Comparison of ENCODE assay signal across 25 mouse cellular contexts in the genomic region with DNA sequence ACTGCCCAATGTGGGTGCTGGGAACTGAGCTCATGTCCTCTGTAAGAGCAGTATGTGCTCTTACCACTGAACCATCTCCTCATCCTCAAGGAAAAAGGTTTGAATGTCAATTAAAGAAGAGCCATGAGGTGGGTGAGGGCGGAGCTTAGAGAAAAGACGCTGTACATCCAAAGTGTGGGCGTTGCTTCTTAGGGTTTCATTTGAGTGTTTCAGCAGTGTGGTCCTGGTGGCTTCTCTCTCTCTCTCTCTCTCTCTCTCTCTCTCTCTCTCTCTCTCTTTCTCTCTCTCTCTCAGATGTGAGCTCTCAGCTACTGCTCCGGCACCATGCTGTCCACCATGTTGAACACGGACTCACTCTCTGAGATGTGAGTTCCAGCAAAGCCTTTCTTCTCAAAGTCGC. TPM values are rescaled to one million over a fixed set of nuclear protein-coding genes. Genes with fewer than 3 reads are reported as not detected.
DNase-seq lines count a peak whose midpoint lies in the region; ATAC-seq and TF ChIP-seq lines count a peak whose summit lies in the region.
"Had no signal": no experiment of that assay in that cellular context is flagged by ENCODE, and none has a peak within 500 bp of the region (broad histone marks: within the 10 kb centered on the region; RNA-seq: fewer than 3 reads in every experiment).

No protein-coding gene starts in this region.

- no peak overlapping the region for H3K4me2 ChIP-seq in kidney, embryonic 14.5 days (replicated peaks; ENCODE audit: low read depth, low read length)
- H3K4me2 ChIP-seq: embryonic facial prominence, embryonic 12.5 days; embryonic facial prominence, embryonic 15.5 days; forebrain, embryonic 12.5 days; forebrain, embryonic 15.5 days; heart, embryonic 11.5 days; hindbrain, embryonic 12.5 days; hindbrain, embryonic 15.5 days had no signal

- TF ChIP-seq EP300 in MEL (IDR thresholded peaks at IDR 0.05; ENCODE audit: low read depth in 1 of 2, low read length in 2 of 2) = no peak

- peaks cover 15% of the 10 kb centered on the region for H3K79me2 ChIP-seq in MEL (ENCODE audit: control insufficient read depth, insufficient read depth, low read length, poor library complexity)

- no peak for TF ChIP-seq CTCF in kidney, adult 2 months (conservative IDR thresholded peaks at IDR 0.05; ENCODE audit: insufficient read depth, insufficient read length, low read depth, low read length)
- no peak for TF ChIP-seq CTCF in MEL (IDR thresholded peaks at IDR 0.05 in 2 of 3, conservative IDR thresholded peaks at IDR 0.05 in 1 of 3; ENCODE audit: control insufficient read depth in 1 of 3, insufficient read depth in 1 of 3, low read depth in 2 of 3, low read length in 3 of 3, poor library complexity in 1 of 3, severe bottlenecking in 1 of 3)
- TF ChIP-seq CTCF in bone marrow, adult 2 months (IDR thresholded peaks at IDR 0.05; ENCODE audit: control insufficient read depth, insufficient read depth, low read length) = no peak

- H3K27ac ChIP-seq in kidney, adult 2 months (ENCODE audit: insufficient read depth, low read depth, low read length) = peak overlapping the region; percentile 74; the same call in 1 of the 2 replicates
- H3K27ac ChIP-seq in kidney, embryonic 14.5 days (ENCODE audit: low read depth, low read length) = no peak overlapping the region
- peak overlapping the region; percentile 86 for H3K27ac ChIP-seq in MEL (ENCODE audit: control insufficient read depth, low read depth, low read length)
- H3K27ac ChIP-seq in bone marrow, adult 2 months (ENCODE audit: control insufficient read depth, insufficient read depth, low read depth, low read length, poor library complexity) = no peak overlapping the region
- H3K27ac ChIP-seq: embryonic facial prominence, embryonic 12.5 days; embryonic facial prominence, embryonic 15.5 days; forebrain, embryonic 12.5 days; forebrain, embryonic 15.5 days; hindbrain, embryonic 12.5 days; hindbrain, embryonic 15.5 days had no signal

- ATAC-seq in kidney, embryonic 14.5 days (ENCODE audit: low FRiP score, low TSS enrichment) = no peak
- ATAC-seq: CD4-positive, CD25-positive, alpha-beta regulatory T cell, adult 4 months; forebrain, embryonic 15.5 days; intestine, postnatal 0 days; Patski had no signal

- no peak overlapping the region for H3K4me3 ChIP-seq in kidney, adult 2 months (ENCODE audit: insufficient read depth, low read depth, low read length)
- no peak overlapping the region for H3K4me3 ChIP-seq in kidney, embryonic 14.5 days (ENCODE audit: low read length)
- peak overlapping the region; percentile 31 to 40 for H3K4me3 ChIP-seq in MEL (ENCODE audit: control insufficient read depth in 1 of 2, insufficient read depth in 1 of 2, low read depth in 2 of 2, low read length in 2 of 2)
- H3K4me3 ChIP-seq in bone marrow, adult 2 months (replicated peaks; ENCODE audit: control insufficient read depth, low read depth, low read length) = peak overlapping the region; percentile 47
- H3K4me3 ChIP-seq: embryonic facial prominence, embryonic 12.5 days; embryonic facial prominence, embryonic 15.5 days; forebrain, embryonic 12.5 days; forebrain, embryonic 15.5 days; hindbrain, embryonic 12.5 days; hindbrain, embryonic 15.5 days had no signal

- DNase-seq in kidney, adult 2 months = no peak
- peak; percentile 87 for DNase-seq in MEL (ENCODE audit: low read depth, low spot score)
- DNase-seq in right cerebral cortex, postnatal 10 days (ENCODE audit: low spot score in 2 of 2) = no peak
- no peak for DNase-seq in urinary bladder, adult 2 months (ENCODE audit: low spot score)
- DNase-seq: adrenal gland, postnatal 14 days; cerebellum, adult 11-12 months; cerebellum, adult 8-10 months; cerebellum, postnatal 25 days; gastrocnemius, postnatal 25 days had no signal

- 85% methylated on average over 6 of the region's 6 CpGs for WGBS in kidney, adult 2 months
- WGBS in kidney, embryonic 14.5 days = 88% methylated on average over 6 of the region's 6 CpGs
- 86% methylated on average over 6 of the region's 6 CpGs for WGBS in bone marrow, adult 2 months

- no peak overlapping the region for H3K9ac ChIP-seq in kidney, embryonic 14.5 days (ENCODE audit: low read depth, low read length)
- H3K9ac ChIP-seq in MEL (ENCODE audit: control insufficient read depth, low read depth, low read length, poor library complexity, severe bottlenecking) = peak overlapping the region; percentile 58
- H3K9ac ChIP-seq: embryonic facial prominence, embryonic 12.5 days; embryonic facial prominence, embryonic 15.5 days; forebrain, embryonic 12.5 days; forebrain, embryonic 15.5 days; hindbrain, embryonic 12.5 days; hindbrain, embryonic 15.5 days had no signal

- H3K9me3 ChIP-seq in kidney, embryonic 14.5 days (ENCODE audit: control insufficient read depth, low read length) = no peaks in the 10 kb centered on the region
- no peaks in the 10 kb centered on the region for H3K9me3 ChIP-seq in MEL (replicated peaks; ENCODE audit: insufficient read depth, low read length)
- H3K9me3 ChIP-seq: embryonic facial prominence, embryonic 12.5 days; embryonic facial prominence, embryonic 15.5 days; forebrain, embryonic 12.5 days; forebrain, embryonic 15.5 days; hindbrain, embryonic 12.5 days; hindbrain, embryonic 15.5 days had no signal

- H3K4me1 ChIP-seq in kidney, adult 2 months (ENCODE audit: control insufficient read depth, insufficient read depth, low read length) = peaks cover 32% of the 10 kb centered on the region
- H3K4me1 ChIP-seq in kidney, embryonic 14.5 days (ENCODE audit: control insufficient read depth, insufficient read depth, low read length) = 0 out of 2 replicates have a peak, but pooled peaks cover 3% of the 10 kb centered on the region
- peaks cover 30 to 62% of the 10 kb centered on the region in 2 experiments for H3K4me1 ChIP-seq in MEL (ENCODE audit: control insufficient read depth in 1 of 2, insufficient read depth in 2 of 2, low read length in 2 of 2)
- H3K4me1 ChIP-seq in bone marrow, adult 2 months (ENCODE audit: control insufficient read depth, insufficient read depth, low read length) = peaks cover 4% of the 10 kb centered on the region; the same call in 1 of the 2 replicates
- H3K4me1 ChIP-seq: embryonic facial prominence, embryonic 12.5 days; embryonic facial prominence, embryonic 15.5 days; forebrain, embryonic 15.5 days had no signal

- no peak for TF ChIP-seq POLR2A in kidney, adult 2 months (IDR thresholded peaks at IDR 0.05; ENCODE audit: low read depth, low read length)
- TF ChIP-seq POLR2A in MEL (IDR thresholded peaks at IDR 0.05; ENCODE audit: control insufficient read depth in 1 of 2, insufficient read depth in 1 of 2, low read depth in 1 of 2, low read length in 2 of 2, poor library complexity in 1 of 2) = peak in 1 of 2 experiments; percentile 59; a peak in 2 of 4 replicates
- no peak for TF ChIP-seq POLR2A in bone marrow, adult 2 months (IDR thresholded peaks at IDR 0.05; ENCODE audit: borderline replicate concordance, control insufficient read depth, low read depth, low read length)

- no peaks in the 10 kb centered on the region for H3K36me3 ChIP-seq in kidney, adult 2 months (ENCODE audit: control insufficient read depth, insufficient read depth, low read length)
- H3K36me3 ChIP-seq in kidney, embryonic 14.5 days (ENCODE audit: control insufficient read depth, insufficient read depth, low read length) = no peaks in the 10 kb centered on the region
- peaks cover 0 to 50% of the 10 kb centered on the region in 2 experiments; a peak in 2 of 4 replicates for H3K36me3 ChIP-seq in MEL (ENCODE audit: control insufficient read depth in 1 of 2, insufficient read depth in 2 of 2, low read length in 2 of 2)
- H3K36me3 ChIP-seq: embryonic facial prominence, embryonic 12.5 days; embryonic facial prominence, embryonic 15.5 days; forebrain, embryonic 12.5 days; forebrain, embryonic 15.5 days; hindbrain, embryonic 12.5 days; hindbrain, embryonic 15.5 days had no signal

- H3K27me3 ChIP-seq in kidney, adult 2 months (replicated peaks; ENCODE audit: control insufficient read depth, insufficient read depth, low read length) = no peaks in the 10 kb centered on the region
- H3K27me3 ChIP-seq in kidney, embryonic 14.5 days (ENCODE audit: control insufficient read depth, insufficient read depth, low read length) = no peaks in the 10 kb centered on the region
- no peaks in the 10 kb centered on the region for H3K27me3 ChIP-seq in MEL (ENCODE audit: control insufficient read depth in 1 of 2, insufficient read depth in 2 of 2, low read length in 2 of 2)
- H3K27me3 ChIP-seq: embryonic facial prominence, embryonic 12.5 days; embryonic facial prominence, embryonic 15.5 days; forebrain, embryonic 12.5 days; forebrain, embryonic 15.5 days; hindbrain, embryonic 12.5 days; hindbrain, embryonic 15.5 days; Patski had no signal

- no peak for TF ChIP-seq RAD21 in MEL (IDR thresholded peaks at IDR 0.05; ENCODE audit: low read depth, low read length)

TF ChIP-seq in MEL, 35 proteins besides CTCF, POLR2A, EP300 and RAD21 (continues in another document):
- TF ChIP-seq ZNF384 (IDR thresholded peaks at IDR 0.05; ENCODE audit: low read depth, low read length) (no peak), TAL1 (IDR thresholded peaks at IDR 0.05; ENCODE audit: low read length) (no peak), MYB (IDR thresholded peaks at IDR 0.05; ENCODE audit: low read depth, low read length) (no peak), E2F4 (IDR thresholded peaks at IDR 0.05; ENCODE audit: borderline replicate concordance, low read depth, low read length) (no peak), POLR2AphosphoS5 (IDR thresholded peaks at IDR 0.05; ENCODE audit: borderline replicate concordance, low read depth, low read length) (no peak), MYC (IDR thresholded peaks at IDR 0.05; ENCODE audit: low read depth, low read length) (peak; percentile 31), KAT2A (conservative IDR thresholded peaks at IDR 0.05; ENCODE audit: low read depth, low read length) (no peak)

RNA-seq across cellular contexts. Expression of a gene that starts 39.9 kb away (rescaled TPM):
- 5.6 and 6.9 TPM in 2 replicates for polyA plus RNA-seq in kidney, adult 2 months (2012; rRNA removed)
- 3.8 and 3.9 TPM in 2 replicates for polyA plus RNA-seq in kidney, embryonic 14.5 days (2014; fragmentation: Nextera tagmentation; extraction: Ambion mirVana)
- 0.96 and 1.3 TPM in 2 replicates for total RNA-seq in MEL (2012; rRNA removed)
- polyA plus RNA-seq in MEL (2012; ENCODE audit: insufficient read depth in 1 of 2, insufficient read length in 2 of 2, low read depth in 1 of 2, low replicate concordance in 2 of 2, missing spikeins in 1 of 2) = 1 to 10 TPM in 1 of 2 experiments, not detected in 1; 1.7 TPM
- not detected in 2 replicates for polyA plus RNA-seq in bone marrow, adult 2 months (2011; ENCODE audit: insufficient read depth, insufficient read length, low replicate concordance, missing spikeins)
- 1.6 and 2.4 TPM in 2 replicates for polyA plus RNA-seq in urinary bladder, adult 2 months (2012; rRNA removed)
- total RNA-seq: gastrocnemius, adult 8-10 months; gastrocnemius, postnatal 25 days; heart, adult 18-20 months; heart, postnatal 25 days; hematopoietic stem cell, adult 5-6 weeks had no signal

RNA-seq across cellular contexts. Expression of a gene that starts 46.1 kb away (rescaled TPM):
- 21.8 and 26.9 TPM in 2 replicates for polyA plus RNA-seq in kidney, adult 2 months (2012; rRNA removed)
- polyA plus RNA-seq in kidney, embryonic 14.5 days (2014; fragmentation: Nextera tagmentation; extraction: Ambion mirVana) = 2.1 and 3.7 TPM in 2 replicates
- 12.0 and 16.1 TPM in 2 replicates for total RNA-seq in MEL (2012; rRNA removed)
- 10 to 100 TPM in 1 of 2 experiments, not detected in 1; 11.1 TPM for polyA plus RNA-seq in MEL (2012; ENCODE audit: insufficient read depth in 1 of 2, insufficient read length in 2 of 2, low read depth in 1 of 2, low replicate concordance in 2 of 2, missing spikeins in 1 of 2)
- 1.2 and 3.9 TPM in 2 replicates for polyA plus RNA-seq in bone marrow, adult 2 months (2011; ENCODE audit: insufficient read depth, insufficient read length, low replicate concordance, missing spikeins)
- polyA plus RNA-seq in urinary bladder, adult 2 months (2012; rRNA removed) = 0.85 and 1.1 TPM in 2 replicates
- polyA plus RNA-seq: CD4-positive, CD25-positive, alpha-beta regulatory T cell, adult 4 months had no signal

Comparison
In these comparisons a context has a peak if more than half of its experiments do, and no peak if none do; other contexts are left out.
1. H3K27ac ChIP-seq: peak in kidney, adult 2 months (single experiment) and MEL (single experiment); none in kidney, embryonic 14.5 days (single experiment) and bone marrow, adult 2 months (single experiment).
2. H3K4me3 ChIP-seq: peak in MEL (2 of 2) and bone marrow, adult 2 months (single experiment); none in kidney, adult 2 months (single experiment) and kidney, embryonic 14.5 days (single experiment).